Mouse (Mus musculus) small intestine, adult 2 months (tissue): ENCODE results near the gene Arnt2.

Source experiments
- CTCF ChIP-seq: fragments of 200-500 bp; IDR thresholded peaks from 2 replicates; pipeline ENCODE4 v1.5.1; 2012; ENCODE audit warnings: low read depth, mild to moderate bottlenecking, control low read depth, inconsistent platforms, low read length, moderate library complexity, mixed read lengths; ENCODE audit not compliant: insufficient replicate concordance, insufficient read length; ENCODE audit errors: extremely low read depth
- POLR2A ChIP-seq: fragments of 200-500 bp; IDR thresholded peaks from 2 replicates; pipeline ENCODE4 v1.6.1; 2012; ENCODE audit warnings: low read depth, mild to moderate bottlenecking, control low read depth, inconsistent platforms, low read length, moderate library complexity

DNA sequence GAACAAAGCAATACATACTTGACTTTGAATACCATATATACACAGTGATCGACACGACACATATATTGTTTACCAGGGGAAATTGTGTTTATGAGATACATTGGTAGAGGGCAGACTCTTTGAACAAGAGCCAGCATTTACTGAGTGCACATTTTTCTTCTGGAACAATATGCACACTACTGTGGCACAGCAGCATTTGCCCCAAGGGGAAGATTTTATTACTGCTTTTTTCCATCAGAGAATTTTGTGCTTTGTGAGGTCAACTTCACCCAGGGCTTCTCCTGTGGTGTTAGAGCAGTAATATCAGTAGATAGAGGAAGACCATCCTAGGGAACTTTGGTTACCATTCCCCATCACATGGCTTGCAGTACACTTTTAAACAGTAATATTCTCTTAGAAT lies 17.2 kb upstream of the Arnt2 start:
- TF ChIP-seq CTCF (no peak), POLR2A (no peak)
